Mouse (Mus musculus): ENCODE results near the gene Mndal.
"Not testable (repeated sequence)": the region's sequence is repeated elsewhere in the genome, so short reads cannot be mapped to it uniquely, and the experiment has no call there.

Mndal gene

DNA sequence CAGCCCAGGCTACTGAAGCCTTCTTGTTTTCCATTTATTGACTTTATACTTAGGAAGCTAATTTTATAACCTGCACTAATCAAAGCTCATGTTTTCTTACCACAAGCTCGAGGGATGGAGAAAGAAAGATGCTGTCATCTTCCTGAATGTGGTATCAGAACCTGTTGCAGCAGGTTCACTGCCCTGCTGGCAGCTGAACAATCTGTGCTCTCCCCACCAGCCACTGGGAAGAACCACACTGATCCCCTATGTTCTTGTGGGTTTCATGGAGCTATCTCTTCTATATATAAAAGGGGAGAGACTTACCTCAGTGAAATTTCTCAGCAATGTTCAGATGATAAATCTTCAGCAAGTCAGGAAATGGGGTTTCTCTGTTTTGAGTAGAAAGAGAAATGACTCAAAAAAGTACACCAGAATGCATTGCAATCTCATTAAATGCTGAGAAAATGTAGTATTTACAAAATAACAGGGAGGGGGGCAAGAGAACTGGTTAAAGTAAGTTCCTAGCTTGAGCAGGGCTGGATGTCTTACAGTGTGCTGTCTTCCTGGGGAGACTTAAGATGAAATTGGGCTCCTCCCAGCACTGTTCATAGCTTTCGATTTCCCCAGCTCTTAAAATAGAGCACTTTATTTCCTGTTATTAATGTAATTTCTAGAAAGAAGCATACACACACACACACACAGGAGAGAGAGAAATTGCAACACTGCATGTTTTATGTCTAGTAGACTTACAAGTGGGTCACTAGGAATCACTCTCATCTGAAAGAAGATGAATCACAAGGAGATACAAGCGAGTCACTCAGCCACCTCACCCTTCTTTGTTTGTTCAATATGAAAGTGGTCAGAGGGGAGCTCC is at the start of gene Mndal, which contains the start of gene Ifi203:
Gene Mndal (minus strand): TSS at position 568 of the 856 bp plus-strand sequence.
Gene Ifi203 (minus strand): TSS at position 749 of the 856 bp plus-strand sequence.
- DNase-seq: peak; percentile 93

DNA sequence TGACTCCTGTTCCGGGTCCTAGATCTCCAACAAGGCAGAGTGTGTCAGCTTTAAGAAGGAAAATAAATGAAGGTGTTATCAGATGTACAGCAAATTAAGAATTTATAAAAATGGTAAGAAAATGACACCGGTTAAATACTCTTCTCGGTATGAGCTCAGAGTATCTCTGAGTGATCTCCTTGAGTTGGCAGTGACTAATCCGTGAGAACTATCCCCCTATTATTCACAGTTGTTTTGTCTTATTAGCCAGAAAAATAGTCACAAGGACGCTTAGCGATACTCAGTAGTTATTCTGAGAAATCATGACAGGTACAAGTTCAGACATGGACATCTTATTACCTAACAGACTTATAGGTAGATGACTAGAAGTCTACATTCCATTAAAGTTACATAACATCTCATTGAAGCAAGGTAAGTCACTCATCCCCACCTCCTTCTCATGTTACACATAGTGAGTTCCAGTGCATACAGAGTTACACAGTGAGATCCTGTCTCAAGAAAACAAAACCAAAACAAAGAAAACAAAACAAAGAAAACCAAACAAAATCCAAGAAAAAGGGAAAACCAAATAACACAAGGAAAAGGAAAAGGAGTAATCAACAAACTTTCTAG is 40.5 kb upstream of the Mndal start, which contains the start of gene Ifi202b:
Gene Ifi202b (minus strand): TSS at position 51 of the 612 bp plus-strand sequence.
- not testable (repeated sequence) for DNase-seq

DNA sequence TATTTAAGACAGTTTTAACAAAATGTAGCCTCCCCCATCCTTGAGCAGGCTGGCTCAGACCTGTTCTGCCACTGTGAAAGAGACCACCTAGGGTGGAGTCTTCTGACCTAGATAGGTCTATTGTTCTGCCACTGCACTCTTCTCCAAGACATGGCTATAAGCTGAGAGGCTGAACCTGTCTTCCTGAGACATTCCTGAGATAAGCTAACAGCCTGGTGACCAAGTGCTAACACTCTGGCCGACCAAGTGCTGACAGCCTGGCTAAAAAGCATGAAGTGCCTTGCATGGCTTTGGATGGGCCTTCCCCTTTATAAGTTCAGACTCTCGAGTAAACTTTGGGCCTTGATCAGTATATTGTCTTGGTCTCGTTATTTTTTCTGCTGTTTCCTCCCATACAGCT is 38.7 kb upstream of the Mndal start:
- DNase-seq: not testable (repeated sequence)

DNA sequence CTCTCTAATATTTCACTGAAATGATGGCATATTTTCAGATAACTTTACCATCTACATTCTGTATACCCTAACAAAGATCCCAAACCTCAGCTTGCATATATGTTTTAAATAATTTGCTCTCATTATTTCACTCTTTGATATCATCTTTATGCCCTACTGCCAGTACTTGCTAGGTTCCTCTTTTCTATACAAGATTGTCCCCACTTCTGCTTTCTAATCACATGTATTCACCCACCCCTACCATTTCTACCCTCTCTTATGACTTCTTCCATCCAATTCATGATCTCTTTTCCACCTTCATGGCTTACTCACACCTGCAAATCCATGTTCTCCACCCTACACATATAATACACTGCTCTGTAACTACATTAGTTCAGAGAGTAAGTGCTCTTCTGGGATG is 35.3 kb upstream of the Mndal start:
- DNase-seq: no peak

DNA sequence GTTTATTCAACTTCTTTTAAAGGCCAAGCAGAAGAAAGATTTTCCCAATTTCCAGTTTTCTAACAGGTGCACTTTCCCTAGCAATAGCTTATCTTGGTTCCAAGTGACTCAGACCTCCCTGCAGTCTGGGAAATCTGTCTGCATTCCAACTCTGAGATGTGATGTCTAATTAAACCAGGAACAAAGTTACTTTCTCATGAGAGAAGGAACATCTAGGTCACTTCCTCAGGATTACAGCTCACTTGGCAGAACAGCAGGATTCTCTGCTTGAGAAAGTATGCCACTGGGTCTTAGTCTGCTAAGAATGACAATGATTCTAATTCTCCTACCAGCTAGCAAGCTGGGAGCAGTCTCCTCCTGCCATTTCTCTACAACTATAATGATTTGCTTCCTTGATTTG is 30.8 kb upstream of the Mndal start:
- DNase-seq: peak; percentile 84

DNA sequence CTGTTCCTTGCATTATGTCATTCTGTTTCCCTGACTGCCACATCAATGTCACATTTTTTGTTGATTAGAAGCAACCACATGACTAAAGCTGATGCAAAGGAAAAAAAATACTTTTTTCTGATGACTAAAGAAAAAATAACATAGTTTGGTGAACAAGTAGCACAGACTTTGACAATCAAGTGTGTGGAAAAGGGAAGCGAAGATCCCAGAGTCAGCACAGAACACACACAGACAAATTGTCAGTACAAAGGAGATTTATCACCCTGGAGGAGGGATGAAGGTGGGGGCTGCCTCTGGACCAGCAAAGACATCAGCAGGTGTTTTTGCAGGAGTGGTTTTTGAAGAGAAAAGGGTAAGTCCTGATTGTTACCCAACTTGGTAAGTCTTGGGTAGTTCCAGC is 19.2 kb upstream of the Mndal start:
- peak; percentile 92 for DNase-seq

DNA sequence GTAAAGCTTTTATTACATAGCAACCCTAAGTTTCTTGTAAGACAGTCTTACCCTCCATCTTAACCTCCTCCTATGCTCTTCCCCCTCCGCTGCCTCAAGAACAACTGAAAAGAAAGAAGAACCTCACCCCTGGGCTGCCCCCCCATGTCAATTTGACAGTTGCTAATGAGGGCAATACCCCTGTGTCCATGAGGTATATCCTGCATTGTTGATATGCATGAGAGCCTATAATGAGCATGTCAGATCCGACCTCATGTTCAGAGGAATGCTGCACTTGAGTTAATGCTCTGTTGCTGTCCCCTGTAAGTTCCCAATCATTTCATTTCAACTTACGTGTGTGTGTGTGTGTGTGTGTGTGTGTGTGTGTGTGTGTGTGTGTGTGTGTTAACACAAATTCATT is 17.7 kb upstream of the Mndal start:
- not testable (repeated sequence) for DNase-seq

DNA sequence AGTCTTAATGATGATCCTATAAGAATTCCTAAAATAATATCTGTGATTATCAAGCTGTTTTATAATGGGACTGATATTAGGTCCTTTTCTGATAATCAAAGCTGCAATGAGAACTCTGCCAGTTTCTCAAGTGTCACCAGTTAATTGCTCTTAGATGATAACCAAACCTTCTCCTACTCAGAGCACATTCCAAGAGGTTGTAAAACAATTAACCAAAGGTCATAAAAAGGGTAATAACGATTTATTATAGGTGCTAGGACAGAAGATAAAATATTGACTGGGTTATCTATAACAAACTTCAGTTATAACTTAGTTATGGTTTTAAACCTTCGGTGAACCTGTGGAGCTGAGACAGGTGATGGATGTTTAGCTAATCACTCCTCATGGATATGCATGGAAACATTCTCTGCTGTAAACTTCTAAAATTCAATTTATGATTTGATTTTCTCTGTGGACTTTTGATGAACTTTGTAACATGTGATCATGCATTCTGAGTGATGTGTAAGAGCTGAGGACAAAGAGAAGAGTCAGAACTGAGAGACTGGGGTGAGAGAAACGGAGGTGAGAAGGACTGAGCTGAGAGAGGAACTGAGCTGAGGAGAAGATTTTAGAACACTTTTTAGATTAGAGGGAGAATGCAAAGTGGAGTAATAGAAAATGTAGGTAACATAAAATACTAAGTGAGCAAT is 13.7 kb upstream of the Mndal start:
- DNase-seq: not testable (repeated sequence)

DNA sequence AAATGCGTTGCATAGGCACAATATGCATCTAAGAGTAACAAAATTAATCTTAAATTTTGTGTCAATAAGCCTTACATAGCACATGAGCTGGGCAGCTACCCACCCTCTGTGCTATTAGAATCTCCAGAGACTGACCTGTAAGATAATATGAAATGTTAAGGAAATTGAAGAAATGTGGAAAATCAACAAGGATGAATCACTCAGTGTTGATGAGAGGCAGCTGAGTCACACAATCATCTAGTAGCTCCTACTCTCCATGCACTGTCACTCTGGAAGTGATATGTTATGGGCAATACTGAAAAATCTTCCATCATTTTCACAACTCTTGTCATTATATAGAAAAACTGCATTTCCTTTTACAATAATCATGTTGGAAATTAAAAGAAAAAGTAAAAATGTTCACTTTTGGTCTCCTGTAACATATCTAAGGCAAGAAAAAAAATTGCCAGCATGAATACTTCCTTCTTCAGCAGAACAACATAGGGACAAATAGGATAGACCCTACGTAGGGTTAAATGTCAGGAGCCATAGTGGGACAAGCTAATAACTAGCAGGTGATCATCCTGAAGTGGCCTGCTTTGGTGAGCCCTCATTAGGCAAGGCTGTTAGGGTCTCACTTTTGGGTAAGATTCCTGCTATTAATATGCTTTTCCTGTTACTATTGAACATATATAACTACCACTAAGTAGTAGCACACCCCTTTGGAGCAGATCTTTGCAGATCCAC is 12.9 kb upstream of the Mndal start:
- no peak for DNase-seq

DNA sequence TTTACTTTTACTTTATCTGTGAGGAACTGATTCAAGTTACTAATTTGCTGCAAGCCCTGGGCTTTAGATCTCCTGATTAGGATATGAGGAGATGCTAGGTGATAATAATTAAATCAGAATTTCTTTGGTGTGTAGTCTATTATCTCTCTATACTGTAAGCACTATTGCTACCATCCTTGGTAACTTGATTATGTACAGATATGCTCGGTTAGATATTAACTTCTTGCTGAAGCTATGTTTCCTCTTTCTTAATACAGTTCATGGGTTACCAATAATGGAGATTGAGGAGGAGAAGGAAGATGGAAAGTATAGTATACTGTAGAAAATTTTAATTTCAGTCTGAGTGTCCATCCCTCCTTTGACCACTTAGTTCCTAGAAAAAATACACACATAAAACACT is 11.3 kb upstream of the Mndal start:
- no peak for DNase-seq

DNA sequence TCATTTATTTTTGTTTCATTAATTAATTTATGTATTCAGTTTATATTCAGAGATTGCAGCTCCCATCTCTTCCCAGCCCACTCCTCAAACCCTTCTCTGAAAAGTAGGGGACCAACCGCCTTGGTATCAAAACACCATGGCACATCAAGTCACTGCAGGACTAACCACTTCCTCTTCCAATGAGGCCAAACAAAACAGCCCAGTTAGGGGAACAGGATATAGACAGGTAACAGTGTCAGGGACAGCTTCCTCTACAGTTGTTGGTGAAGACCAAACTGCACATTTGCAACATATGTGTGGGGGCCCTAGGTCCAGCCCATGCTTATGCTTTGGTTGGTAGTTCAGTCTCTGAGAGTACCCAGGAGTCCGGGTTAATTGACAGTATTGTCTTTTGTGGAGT is 6.8 kb upstream of the Mndal start:
- not testable (repeated sequence) for DNase-seq

DNA sequence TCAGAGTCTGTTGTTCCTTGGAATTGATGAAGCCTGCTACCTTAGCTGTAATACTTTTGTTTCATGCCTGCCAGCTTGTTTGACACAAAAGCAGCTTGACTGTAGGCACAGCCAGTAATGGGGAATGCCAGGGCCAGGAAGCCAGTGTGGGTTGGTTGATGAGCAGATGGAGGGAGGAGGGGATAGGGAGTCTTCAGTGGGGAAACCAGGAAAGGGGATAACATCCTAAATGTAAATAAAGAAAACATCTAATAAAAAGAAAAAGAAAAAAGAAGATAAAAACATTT is 432 bp upstream of the Mndal start:
- not testable (repeated sequence) for DNase-seq

DNA sequence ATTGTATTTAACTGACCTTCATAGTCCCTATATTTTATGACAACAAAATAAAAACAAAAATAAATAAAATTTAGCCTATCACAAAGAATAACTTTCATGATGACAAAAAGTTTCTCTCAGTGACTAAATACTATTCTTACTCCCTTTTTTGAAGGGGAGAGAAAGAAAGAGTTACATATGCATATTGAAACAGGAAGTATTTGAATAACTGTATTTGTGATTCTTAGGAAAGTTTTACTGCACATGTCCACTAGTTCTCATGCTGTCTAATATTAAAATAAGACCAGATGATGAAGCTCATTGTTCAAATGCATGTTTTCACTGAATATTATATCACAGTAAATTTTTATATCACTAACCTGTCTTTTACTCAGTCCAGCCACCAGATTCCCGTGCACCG is 769 bp downstream of the Mndal start:
- not testable (repeated sequence) for DNase-seq

DNA sequence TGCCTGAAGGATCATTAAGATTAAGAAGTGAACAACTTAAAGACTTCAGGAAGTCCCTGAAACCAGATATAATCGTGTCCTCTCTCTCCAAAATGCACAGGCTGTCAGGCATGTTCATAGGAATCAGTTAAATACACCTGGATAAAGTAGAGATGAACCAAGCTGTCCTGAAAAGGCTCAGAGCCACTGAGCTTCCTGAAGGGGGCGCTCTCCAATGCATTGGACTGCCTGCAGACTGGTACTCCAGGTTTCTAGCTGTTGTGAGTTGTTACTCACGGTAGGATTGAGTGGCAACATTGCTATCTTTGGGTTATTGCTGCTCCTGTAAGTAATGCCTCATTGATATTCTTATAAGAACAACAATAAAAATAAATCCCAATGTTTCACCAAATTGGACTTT is 23.0 kb downstream of the Mndal start:
- DNase-seq: not testable (repeated sequence)

DNA sequence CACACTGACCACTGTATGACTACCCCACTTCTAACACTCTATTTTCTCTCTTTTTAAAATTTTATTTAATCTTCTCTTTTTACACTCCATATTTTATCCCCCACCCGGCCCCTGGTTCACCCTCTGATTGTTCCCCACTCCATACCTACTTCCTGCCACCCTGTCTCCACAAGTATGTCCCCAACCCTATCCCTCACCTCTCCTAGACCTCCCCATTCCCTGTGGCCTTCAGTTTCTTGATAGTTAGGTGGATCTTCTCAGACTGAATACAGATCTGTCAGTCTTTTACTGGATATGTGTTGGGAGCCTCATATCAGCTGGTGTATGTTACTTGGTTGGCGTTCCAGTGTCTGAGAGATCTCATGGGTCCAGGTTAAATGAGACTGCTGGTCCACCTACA is 27.7 kb downstream of the Mndal start:
- DNase-seq: peak; percentile 57

DNA sequence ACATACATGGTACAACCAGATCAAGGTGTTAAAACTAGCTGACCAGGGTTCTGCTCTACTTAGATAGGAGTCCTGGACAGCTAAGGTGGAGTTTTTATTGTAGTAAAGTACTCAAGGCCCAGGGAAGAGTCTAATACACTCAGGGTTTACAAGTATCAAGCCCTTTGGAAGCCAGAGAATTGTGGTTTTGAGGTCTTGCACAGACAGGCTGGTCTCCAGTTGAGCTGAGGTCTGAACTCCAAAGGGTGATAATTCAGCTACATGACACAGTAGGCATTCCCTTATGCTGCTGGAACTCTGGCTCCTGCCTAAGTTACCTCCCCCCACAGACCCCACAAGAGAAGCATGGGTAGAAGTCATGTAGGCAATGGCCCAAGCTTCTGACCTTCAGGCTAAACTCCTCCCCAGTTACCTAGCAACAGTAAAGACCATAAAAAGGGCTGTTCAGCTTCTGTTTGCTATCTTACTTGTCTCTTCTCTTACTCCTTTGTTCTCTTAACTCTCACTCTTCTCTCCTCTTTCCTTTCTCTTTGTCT is 29.0 kb downstream of the Mndal start:
- DNase-seq: peak; percentile 89

DNA sequence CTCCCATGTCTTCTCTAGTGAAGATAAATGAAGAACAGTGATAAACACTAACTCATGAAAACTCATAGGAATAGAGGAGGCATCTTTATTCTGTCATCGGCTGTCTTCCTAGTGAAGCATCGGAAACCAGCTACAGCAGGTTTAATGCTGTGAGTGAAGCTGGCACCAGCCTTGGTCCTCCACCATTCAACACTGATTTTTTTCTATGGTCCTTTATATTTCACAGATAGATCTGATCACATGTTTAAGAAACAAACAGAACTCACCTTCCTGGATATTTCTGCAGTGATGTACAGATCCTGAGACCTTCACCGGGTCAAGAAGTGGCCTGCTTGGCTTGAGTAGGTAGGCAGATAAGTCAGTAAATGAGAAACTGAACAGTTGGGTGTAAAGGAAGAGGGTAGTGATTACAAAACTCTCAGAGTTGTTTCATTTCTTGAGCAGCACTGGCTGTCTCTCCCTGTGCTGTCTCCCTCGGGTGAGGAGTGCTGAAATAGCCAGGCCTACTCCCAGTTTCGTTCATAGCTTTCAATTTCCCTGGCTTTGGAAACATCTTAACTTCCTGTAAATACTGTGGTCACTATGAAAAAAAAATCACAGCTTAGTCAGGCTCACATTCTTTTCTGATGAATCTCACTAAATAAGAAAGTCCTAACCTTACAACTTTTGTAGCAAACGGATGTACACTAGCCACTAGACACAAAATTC is 29.6 kb downstream of the Mndal start, which contains the start of gene Ifi211:
Gene Ifi211 (minus strand): TSS at position 499 of the 708 bp plus-strand sequence.
- peak; percentile 98 for DNase-seq

DNA sequence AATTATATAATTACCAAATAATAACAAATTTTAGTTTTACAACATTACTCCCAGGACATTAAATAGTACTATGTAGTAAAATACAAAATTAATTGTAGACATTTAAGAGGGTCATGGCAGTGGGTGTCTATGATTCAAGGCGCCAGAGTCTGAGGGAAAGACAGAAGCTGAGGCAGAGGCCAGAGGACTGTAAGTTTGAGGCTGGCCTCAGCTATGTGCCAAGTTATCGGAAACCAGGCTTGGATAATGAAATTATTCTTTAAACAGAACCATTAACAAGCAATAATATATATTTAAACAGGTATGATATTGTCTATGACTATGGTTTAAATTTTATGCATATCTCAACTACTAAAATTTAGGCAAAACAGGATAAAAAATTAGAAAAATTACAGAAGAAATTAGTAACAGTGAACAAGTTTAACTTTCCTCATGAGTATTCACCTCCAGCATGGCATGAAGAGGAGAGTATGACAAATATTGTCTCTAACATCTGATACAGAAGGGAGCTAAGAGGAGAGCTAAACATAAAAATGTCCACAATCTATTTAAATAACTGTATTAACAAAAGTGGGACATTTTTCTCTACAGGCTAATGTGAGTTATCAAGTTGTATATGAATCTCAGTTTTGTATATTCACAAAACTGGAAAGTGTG is 30.4 kb downstream of the Mndal start:
- DNase-seq: no peak

DNA sequence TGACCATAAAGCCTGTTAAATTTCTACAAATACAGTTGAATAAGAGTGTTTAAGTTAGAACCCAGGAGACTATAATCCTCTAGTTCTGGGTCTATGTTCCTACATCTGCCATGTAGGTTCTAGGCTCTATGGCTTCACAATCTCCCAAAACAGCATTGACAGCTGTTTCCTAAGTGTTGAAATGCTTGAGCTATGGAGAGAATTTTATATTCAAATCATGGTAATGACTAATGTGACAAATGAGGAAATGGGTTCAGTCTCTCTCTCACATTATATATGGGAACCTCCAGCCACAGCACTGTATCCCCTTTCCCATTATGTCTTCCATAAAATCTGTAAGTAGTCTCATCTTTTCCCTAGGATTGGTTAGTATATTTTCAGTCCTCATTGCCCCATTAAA is 33.9 kb downstream of the Mndal start:
- DNase-seq: not testable (repeated sequence)

DNA sequence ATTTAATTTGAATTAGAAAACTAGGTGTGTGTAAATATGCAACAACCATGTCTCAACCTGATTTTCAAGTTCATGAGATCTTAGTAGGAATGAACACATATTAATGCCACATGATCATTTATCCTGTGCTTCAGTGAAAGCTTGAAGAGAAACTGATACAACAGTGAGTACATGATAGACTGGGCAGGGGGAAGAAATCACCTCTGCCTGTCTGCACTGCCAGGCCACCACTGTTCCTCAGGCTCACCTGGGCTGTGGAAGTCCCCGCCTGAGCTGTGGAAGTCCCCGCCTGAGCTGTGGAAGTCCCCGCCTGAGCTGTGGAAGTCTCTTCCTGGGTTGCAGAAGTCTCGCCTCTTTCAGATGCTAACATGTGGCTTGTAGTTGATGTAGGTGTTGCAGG is 36.4 kb downstream of the Mndal start:
- not testable (repeated sequence) for DNase-seq

DNA sequence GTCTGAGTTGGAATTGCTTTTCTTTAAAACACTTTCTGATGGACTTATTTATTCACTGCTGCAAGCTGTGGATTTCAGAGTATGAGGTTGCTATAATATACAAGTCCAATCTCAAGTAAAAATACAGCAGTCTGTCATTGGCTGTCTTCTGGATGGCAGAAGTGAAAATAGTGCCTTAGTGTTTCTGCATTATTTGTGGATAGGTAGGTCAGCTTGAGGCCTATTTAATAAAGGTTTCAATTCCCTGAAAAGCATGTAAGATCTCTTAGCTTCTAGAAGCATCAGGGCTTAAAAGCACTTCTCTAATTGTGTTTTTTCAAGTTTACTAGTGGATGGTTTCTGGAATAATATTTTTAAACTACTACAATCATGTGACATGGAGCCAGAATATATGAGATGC is 52.5 kb downstream of the Mndal start:
- not testable (repeated sequence) for DNase-seq
